Mouse (Mus musculus): ENCODE measurements around the gene Cbx6.

DNA sequence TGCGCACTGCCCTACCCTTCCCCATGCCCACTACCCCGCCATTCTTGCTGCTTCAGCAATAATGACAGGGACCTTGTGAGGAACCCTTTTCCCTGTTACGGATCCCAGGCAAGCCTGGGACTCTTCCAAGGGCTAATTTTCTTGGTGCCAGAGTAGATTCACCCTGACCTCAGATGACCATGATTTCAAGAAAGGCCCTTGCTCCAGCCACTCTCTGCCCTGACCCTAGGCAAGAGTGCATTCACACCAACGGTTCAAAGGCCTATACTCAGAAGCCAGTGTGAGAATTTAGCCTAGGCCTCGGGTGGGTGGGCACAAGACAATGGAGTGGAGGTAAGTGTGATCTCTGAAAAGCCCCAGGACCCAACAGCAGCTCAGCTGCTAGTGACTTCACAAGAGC, 5.1 kb downstream of the Cbx6 start:
- TF ChIP-seq POLR2A (IDR thresholded peaks at IDR 0.05; ENCODE audit: extremely low read depth, insufficient read depth, low read length) (no peak), CTCF (IDR thresholded peaks at IDR 0.05; ENCODE audit: extremely low read depth, insufficient read depth, low read length) (no peak)
